Mouse (Mus musculus): ENCODE data around the gene Bahcc1. TPM values are rescaled to one million over a fixed set of nuclear protein-coding genes. Genes with fewer than 3 reads are reported as not detected.

The Bahcc1 gene
- total RNA-seq, 2 experiments from 2014 or later = 17.6 to 19.0 TPM

GRCm38 (mm10) chr11:120228116-120228890 lies 4.4 kb upstream of the Bahcc1 start:
- no peak for DNase-seq (ENCODE audit: low spot score in 2 of 2)

GRCm38 (mm10) chr11:120228911-120229437 lies 3.8 kb upstream of the Bahcc1 start:
- peak; percentile 46 to 73 for DNase-seq (ENCODE audit: low spot score in 2 of 2)

GRCm38 (mm10) chr11:120229861-120230751 lies 2.6 kb upstream of the Bahcc1 start:
- peak; percentile 51 to 75 for DNase-seq (ENCODE audit: low spot score in 2 of 2)

DNA sequence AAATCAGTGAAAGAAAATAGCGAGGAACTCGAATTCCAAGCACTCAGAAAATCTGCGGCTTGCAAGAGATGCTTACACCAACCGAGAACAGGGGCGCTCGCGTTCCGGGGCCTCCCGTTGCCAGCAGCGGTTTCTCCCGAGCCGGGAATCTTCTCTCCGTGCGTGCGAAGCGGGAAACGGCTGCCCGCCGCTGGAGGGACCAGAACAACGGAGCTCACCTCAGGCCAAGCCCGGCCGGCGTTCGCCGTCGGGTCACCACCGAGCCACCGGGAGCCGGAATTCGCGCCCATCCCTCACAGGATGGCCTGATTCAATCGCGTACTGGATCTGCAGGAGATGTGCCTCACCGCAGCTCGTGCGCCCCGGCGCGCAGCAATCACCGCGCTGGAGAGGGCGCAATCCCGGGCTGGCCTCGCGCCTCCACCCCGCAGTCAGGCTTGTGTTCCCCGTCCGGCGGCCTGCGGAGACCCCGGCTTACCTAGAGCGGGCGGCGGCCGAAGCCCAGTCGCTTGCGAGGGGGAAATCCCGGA lies 1.8 kb upstream of the Bahcc1 start:
- DNase-seq (ENCODE audit: low spot score in 2 of 2) = no peak

DNA sequence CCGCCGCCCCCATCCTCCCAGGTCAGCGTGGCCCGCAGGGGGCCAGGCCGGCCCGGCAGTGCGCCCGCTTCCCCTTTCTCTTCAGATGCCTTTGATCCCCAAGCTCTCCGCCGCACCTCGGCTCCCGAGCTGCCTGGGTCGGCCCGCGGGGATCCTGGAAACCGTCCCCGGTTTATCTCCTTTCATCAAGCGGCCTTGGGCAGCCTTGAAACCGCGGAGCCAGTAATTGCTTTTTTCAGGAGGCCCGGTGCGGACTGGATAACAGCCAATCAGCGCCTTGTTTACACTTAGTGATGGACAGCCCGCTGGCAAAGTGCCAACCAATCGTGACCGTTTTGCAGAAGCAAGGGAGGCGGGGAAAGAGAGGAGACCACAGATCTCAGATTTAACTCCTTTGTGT lies 1.4 kb upstream of the Bahcc1 start:
- DNase-seq (ENCODE audit: low spot score in 2 of 2) = peak; percentile 99 to 100

DNA sequence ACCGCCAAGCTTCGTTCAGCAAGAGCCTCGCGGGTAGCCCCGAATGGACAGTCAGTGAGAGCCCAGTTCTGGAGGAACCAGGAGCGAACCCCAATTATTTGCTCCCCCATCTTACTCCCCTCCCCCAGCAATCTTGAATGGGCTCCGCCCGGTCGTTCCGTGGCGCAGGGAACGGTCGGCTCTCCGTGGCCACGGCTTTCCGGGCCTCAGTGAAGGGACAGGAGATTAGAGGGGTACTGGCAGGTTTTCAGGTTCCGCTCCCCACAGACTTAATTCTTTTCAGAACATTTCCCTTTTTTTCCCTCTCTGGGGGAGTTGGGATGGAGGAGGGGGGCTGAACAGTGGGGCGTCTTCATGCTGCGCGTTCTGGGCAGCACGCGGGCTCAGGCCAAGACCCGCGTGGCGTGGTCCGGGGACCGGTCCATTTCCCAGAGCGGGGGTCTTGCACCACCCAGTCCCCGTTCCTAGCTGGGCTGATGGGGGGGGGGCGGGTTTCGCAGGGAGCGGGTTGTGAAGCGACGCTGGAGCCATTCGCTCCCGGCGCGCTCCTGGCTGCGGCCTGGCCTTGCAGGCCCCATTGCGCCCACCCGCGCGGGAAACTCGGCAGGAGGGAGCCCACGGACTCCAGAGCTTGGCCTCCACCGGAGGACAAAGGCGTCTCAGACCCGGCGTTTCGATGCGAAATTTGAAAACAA lies 841 bp downstream of the Bahcc1 start:
- DNase-seq (ENCODE audit: low spot score in 2 of 2) = no peak

DNA sequence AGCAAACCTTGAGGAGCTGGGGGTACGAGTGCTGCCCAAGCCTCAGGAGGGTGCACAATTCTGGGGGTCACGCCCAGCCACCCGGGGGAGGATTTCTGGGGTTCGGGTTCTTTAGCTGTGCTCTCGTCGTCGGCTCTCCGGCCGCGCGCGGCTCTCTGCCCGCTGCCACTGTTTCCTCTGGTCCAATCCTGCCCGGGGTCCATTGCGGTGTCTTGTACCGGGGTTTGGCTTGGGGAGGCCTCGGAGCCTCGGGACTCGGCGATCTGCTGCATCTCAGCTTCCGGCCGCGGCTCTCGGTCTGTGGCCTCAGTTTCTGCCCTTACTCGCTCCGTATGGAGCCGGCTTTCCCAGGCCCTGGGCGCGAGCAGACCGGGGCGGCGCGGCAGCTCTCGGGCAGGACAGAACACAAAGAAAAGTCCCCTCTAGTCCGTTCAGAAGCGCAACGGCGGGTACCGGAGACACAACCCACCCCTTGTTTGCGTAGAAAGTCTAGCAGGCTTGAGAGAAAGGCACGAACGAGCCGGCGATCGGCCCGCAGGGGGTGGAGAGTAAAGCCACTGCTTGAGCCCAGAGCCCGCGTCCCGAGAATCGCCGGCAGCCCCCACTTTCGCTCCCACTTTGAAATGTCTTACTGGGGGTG lies 1.5 kb downstream of the Bahcc1 start:
- DNase-seq (ENCODE audit: low spot score in 2 of 2) = no peak

DNA sequence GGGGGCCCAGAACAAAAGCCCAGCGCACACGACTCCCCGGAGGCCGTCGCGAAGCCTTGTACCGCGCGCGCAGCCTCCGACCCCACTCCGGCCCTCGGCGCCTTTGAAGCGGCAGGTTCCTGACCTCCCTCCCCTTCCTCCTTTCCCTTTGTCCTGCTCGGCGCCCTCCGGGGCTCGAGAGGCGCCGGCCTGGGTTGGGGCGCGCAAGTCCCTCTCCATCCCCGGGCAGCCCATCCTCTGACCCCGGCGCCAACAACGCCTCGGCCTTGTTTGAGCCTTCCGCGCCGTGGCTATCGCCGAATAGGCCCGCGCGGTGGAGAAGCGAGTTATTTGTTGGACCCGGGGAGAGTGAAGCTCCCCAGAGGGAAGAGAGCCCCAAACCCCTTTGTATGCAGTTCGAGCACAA lies 2.0 kb downstream of the Bahcc1 start:
- no peak for DNase-seq (ENCODE audit: low spot score in 2 of 2)

GRCm38 (mm10) chr11:120235385-120236113 lies 2.8 kb downstream of the Bahcc1 start:
- no peak for DNase-seq (ENCODE audit: low spot score in 2 of 2)

- DNase-seq (ENCODE audit: low spot score in 2 of 2) = no peak
Measured at GRCm38 (mm10) chr11:120236114-120236437, 3.3 kb downstream of the Bahcc1 start.

DNA sequence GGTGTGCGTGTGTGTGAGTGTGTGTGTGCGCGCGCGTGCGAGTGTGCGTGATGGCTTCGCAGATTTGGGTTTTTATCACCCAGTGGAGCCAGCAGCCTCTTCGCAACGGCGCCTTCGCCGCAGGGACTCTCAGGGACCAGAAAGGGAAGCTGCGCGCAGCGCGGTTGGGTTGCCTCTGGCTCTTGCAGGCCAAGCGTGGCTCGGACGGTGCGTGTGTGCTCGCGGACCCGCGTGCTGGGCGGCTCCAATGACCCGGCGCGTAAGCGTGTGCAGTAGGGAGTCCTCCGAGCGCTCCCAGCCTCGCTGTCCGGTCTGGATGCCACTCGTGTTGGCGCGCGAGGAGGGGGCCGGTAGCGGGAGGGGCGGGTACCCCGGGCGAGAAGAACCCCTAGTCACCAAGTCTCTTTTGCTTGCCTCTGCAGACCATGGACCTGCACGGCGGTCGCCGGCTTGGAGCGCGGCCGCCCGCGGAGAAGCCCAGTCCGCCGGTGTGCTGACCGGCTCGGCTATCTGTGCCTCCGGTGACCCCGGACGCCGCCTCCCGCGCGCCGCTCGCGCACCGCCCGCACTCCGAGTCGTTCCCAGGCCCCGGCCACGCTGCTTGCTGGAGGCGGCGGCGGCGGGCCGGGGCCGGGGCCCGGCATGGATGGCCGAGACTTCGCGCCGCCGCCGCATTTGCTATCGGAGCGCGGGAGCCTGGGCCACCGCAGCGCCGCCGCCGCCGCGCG lies 3.9 kb downstream of the Bahcc1 start:
- DNase-seq (ENCODE audit: low spot score in 2 of 2) = peak; percentile 54 to 77

DNA sequence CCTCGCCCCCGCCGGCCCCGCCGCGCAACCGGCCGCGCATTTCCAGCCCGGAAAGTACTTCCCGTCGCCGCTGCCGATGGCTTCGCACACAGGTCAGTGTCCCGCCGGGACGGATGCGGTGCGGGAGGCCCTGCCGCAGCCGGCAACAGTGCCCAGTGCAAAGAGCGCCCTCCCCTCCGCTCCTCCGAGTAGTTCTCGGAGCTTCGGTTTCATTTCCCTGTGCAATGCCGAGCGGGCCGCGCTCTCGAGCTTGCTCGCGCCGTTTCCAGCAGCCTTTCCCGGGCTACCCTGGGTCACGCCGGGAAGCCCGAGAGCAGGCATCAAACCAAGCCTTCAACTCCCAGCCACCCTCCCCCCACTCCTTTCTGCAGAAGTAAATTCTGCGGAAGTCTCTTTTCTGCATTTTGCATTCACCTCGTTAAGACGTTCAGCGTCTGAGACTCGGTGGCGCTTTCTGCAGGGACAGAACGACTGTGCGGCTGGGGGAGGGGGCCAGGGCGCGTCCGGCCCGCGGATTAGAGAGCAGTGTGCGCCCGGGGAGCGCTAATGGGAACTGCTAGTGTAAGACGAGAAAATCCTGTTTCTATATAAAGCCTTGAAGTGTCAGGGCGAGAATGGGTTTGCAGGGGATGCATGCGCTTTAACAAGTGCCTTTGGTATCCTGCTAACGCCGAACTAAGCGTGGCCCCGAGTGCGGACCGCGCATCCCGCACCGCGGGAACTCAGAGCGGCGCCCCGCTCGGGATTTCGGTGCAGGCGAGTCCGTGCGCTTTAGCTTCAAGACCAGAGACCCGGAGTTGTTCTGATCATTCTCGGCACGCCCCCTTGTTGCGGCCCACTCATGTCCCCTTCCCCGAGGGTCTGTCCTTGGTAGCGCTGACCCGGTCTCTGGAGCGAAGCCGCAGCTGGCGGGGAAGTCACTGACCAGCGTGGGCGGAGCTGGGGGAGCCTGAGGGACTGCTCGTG lies 4.7 kb downstream of the Bahcc1 start:
- DNase-seq (ENCODE audit: low spot score in 2 of 2) = peak in 1 of 2 experiments; percentile 66

DNA sequence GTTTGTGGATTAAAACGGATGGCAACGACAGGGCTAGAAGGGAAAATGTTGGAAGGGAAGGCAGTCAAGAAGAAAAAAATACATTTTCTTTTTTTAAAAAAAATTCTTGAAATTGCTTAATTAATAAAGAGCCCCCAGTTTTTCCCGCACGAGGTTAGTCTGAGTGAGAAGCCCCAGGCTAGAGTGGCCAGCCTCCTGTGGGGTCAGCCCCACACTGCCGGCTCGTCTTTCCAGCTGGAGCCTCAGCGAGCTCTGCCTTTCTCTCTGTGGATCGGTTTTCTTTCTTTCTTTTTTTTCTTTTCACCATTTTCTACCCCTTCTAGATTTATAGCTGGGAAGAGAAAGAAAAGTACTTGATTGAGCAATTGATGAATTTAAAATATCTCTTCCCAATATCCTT lies 5.6 kb downstream of the Bahcc1 start:
- DNase-seq (ENCODE audit: low spot score in 2 of 2) = no peak

GRCm38 (mm10) chr11:120238751-120239359 lies 6.1 kb downstream of the Bahcc1 start:
- no peak for DNase-seq (ENCODE audit: low spot score in 2 of 2)

DNA sequence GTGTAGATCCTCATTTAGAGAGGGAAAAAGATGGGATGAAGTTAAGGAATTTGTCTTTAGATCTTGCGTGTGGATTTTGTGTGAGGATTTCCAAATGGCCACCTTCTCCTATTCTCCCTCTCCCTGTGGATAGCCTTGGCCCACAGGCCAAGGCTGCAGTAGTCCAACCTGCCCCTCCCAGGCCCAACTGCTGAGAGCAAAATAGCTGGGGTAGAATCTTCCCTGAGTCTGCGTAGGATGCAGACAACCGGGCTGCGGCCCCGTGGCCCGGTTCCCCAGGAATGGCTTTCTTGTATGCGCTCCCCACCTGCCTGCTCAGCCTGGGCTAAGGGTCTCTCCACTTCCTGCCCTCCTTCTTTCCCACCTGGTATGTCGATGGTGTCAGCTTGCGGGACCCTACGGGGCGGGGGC lies 6.8 kb downstream of the Bahcc1 start:
- DNase-seq (ENCODE audit: low spot score in 2 of 2) = no peak

DNA sequence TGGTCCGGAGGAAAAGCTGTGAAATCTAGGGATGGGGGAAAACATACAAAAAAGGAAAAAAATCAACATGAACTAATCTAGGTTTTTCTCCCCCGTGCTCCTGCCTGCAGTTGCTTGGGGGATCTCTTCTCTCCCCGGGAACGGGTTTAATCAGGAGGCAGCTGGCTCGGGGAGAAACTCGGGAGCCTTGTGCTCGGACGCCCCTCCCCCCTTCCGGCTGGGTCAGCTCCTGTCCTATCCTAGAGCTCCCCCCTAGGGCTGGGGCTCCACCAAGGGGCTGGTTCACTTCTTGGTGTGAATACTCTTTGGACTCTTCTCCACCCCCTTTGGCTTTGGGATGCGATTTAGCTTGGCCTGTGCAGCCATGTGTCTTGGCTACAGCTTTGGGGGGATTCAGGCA lies 7.5 kb downstream of the Bahcc1 start:
- DNase-seq (ENCODE audit: low spot score in 2 of 2) = peak; percentile 59 to 74

DNA sequence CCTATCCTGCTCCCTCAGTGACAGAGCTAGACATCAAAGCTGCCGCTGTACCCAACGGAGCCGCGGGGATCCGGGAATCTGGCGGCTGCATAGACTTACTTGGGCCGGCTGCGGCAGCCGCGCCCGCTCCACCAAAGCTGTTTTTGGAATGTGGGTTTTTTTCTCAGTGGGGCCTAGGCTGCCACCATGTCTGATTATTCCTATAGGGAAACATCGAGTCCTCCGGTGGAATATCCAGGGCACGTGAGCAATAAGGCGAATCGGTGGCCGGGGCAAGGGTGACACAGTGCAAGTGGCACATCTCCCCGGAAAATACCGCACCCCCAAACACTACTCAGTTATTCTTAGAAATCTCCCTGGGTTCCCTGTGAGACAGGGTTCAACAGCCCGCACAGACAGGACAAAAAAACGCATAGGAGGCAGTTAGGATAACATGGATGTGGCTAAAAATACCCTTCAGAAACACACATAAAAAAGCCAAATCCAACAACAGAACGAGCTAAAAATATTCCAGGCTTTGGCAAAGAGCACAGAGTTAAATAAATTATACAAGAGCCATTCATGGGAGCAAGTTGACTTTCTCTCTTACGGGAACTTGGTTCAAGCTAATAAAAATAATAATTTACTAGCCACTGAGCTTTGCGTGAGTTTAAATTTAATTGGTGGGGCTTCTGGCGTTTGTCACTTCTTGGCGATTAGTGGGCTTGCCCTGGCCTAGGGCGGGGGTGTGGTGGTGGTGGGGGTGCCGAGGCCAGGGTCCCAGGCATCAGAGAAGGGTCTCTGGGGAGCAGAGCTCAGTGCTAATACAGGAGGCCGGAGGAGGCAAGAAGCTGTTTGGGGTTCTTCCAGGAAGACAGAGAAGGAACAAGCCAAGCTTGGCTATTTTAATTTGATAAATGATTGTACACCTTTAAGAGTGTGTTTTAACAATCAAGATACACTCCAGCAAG lies 8.5 kb downstream of the Bahcc1 start:
- DNase-seq (ENCODE audit: low spot score in 2 of 2) = no peak

Measured in layer of hippocampus, adult 18-20 months (tissue).